ENCODE assay signal across 8 mouse cellular contexts in the genomic region with DNA sequence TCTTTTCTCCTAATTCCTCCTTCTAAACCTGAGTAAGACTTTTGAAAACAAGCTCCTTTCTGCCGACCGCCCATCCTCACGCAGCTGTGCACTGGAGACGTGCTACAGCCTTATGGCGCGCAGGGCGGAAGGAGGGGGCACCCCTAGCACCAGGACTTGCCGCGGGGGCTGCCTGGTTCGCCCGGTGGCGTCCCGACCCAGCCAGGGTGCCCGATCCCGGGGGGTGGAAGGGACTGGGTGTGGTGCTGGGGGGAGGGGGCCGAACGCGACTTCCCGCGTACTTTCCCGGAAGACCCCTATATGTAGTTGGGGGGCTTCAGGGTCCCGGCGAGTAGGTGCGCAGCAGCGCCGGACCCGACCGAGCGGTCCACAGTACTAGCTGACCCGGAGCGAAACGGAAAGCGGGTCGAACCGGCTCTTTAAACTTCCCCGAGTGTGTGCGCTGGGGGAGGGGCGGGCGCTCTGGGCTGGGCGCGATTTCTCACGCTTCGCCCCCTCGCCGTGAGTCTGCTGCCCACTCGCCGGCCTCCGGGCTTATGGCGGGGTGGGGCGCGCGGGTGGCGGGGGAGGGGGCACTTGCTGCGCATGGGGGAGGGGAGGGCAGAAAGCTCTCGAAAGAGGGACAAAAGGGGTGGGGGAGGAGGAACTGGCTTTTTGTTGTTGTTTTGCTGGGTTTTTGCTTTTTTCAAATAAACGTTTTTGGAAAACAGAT. TPM values are rescaled to one million over a fixed set of nuclear protein-coding genes. Genes with fewer than 3 reads are reported as not detected.
A peak's percentile ranks its signal among the peaks of the same experiment; 100 is the strongest.
DNase-seq lines count a peak whose midpoint lies in the region; ATAC-seq and TF ChIP-seq lines count a peak whose summit lies in the region.

No protein-coding gene starts in this region.

- H3K27me3 ChIP-seq in forebrain, postnatal 0 days (ENCODE audit: insufficient read depth, low read length) = no peaks in the 10 kb centered on the region
- no peaks in the 10 kb centered on the region for H3K27me3 ChIP-seq in lung, embryonic 15.5 days

- ATAC-seq in forebrain, postnatal 0 days = peak; percentile 26
- peak; percentile 54 for ATAC-seq in lung, embryonic 15.5 days (ENCODE audit: borderline replicate concordance, extremely low read depth, low FRiP score, low TSS enrichment)

- 0 out of 2 replicates have a peak, but pooled peaks have one; percentile 11 for TF ChIP-seq POLR2A in olfactory bulb, adult 2 months (IDR thresholded peaks at IDR 0.05; ENCODE audit: insufficient read depth, low read depth, low read length)

- in situ Hi-C loops in ES-E14 (cut with MboI; ENCODE audit: low sequenced_read_pairs in 2 of 2, unreplicated experiment in 2 of 2) = no loop called here

- no peaks in the 10 kb centered on the region for H3K9me3 ChIP-seq in ES-E14 (ENCODE audit: control insufficient read depth, insufficient read depth, low read depth, low read length)
- H3K9me3 ChIP-seq in forebrain, postnatal 0 days (ENCODE audit: low read length) = no peaks in the 10 kb centered on the region
- H3K9me3 ChIP-seq in lung, embryonic 15.5 days = no peaks in the 10 kb centered on the region

- peaks cover 4% of the 10 kb centered on the region; the same call in 1 of the 2 replicates for H3K36me3 ChIP-seq in ES-E14 (ENCODE audit: control insufficient read depth, insufficient read depth, low read length, poor library complexity, severe bottlenecking)
- no peaks in the 10 kb centered on the region for H3K36me3 ChIP-seq in forebrain, postnatal 0 days (ENCODE audit: insufficient read depth)
- no peaks in the 10 kb centered on the region for H3K36me3 ChIP-seq in lung, embryonic 15.5 days

- peak overlapping the region; percentile 92 to 99 for H3K4me3 ChIP-seq in ES-E14 (ENCODE audit: insufficient read depth in 1 of 2, low read depth in 1 of 2, low read length in 2 of 2, poor library complexity in 1 of 2, severe bottlenecking in 1 of 2)
- H3K4me3 ChIP-seq in forebrain, postnatal 0 days (ENCODE audit: low read depth, low read length) = peak overlapping the region; percentile 77
- H3K4me3 ChIP-seq in layer of hippocampus, adult 2 months = peak overlapping the region; percentile 87
- peak overlapping the region; percentile 89 for H3K4me3 ChIP-seq in lung, embryonic 15.5 days
- H3K4me3 ChIP-seq in olfactory bulb, adult 2 months (ENCODE audit: insufficient read depth, low read depth, low read length) = peak overlapping the region; percentile 77

- peaks cover 8 to 13% of the 10 kb centered on the region in 2 experiments for H3K4me1 ChIP-seq in ES-E14 (ENCODE audit: control insufficient read depth in 2 of 2, insufficient read depth in 2 of 2, low read length in 2 of 2, poor library complexity in 1 of 2)
- H3K4me1 ChIP-seq in forebrain, postnatal 0 days (ENCODE audit: insufficient read depth) = peaks cover 15% of the 10 kb centered on the region
- H3K4me1 ChIP-seq in lung, embryonic 15.5 days = peaks cover 40% of the 10 kb centered on the region
- H3K4me1 ChIP-seq in olfactory bulb, adult 2 months (ENCODE audit: control insufficient read depth, insufficient read depth, low read length) = peaks cover 24% of the 10 kb centered on the region

- intact Hi-C loops in heart, postnatal 36 days (cut with DNase I) = loop anchor here (5.0 to 10.0 kb wide), 2 partner anchors 94 to 219 kb away; a partner anchor contains a TSS

- H3K9ac ChIP-seq in ES-E14 (ENCODE audit: insufficient read depth, low read depth, low read length, poor library complexity, severe bottlenecking) = peak overlapping the region; percentile 85
- peak overlapping the region; percentile 99 for H3K9ac ChIP-seq in forebrain, postnatal 0 days
- H3K9ac ChIP-seq in lung, embryonic 15.5 days = peak overlapping the region; percentile 99

- under 1% methylated on average over 51 of the region's 56 CpGs for WGBS in forebrain, postnatal 0 days
- WGBS in lung, embryonic 15.5 days = under 1% methylated on average over 39 of the region's 56 CpGs
- under 1% methylated on average over 56 of the region's 56 CpGs for WGBS in olfactory bulb, adult 2 months

- peak overlapping the region; percentile 84 for H3K4me2 ChIP-seq in forebrain, postnatal 0 days (ENCODE audit: low read depth)
- H3K4me2 ChIP-seq in lung, embryonic 15.5 days = peak overlapping the region; percentile 63

- no peak for DNase-seq in ES-E14 (ENCODE audit: low read depth, low spot score)
- peak; percentile 41 for DNase-seq in c-Kit-positive CD71-positive TER-119-negative erythroid progenitor cells, embryonic 14.5 days (ENCODE audit: low read depth)
- DNase-seq in forebrain, postnatal 0 days = peak; percentile 75
- DNase-seq in heart, postnatal 36 days = peak; percentile 85 to 89
- DNase-seq in layer of hippocampus, adult 2 months (ENCODE audit: low spot score in 2 of 2) = peak; percentile 67 to 75
- peak; percentile 80 to 84 for DNase-seq in thymus, postnatal 10 days (ENCODE audit: low spot score in 2 of 2)

- peak overlapping the region; percentile 55 for H3K27ac ChIP-seq in ES-E14 (ENCODE audit: insufficient read depth, low read depth, low read length, poor library complexity, severe bottlenecking)
- H3K27ac ChIP-seq in forebrain, postnatal 0 days (ENCODE audit: low read depth, low read length) = peak overlapping the region; percentile 100
- peak overlapping the region; percentile 100 for H3K27ac ChIP-seq in layer of hippocampus, adult 2 months
- peak overlapping the region; percentile 99 for H3K27ac ChIP-seq in lung, embryonic 15.5 days
- H3K27ac ChIP-seq in olfactory bulb, adult 2 months (ENCODE audit: insufficient read depth, low read depth, low read length) = peak overlapping the region; percentile 100

- TF ChIP-seq CTCF in forebrain, postnatal 0 days (IDR thresholded peaks at IDR 0.05; ENCODE audit: low read depth) = no peak
- TF ChIP-seq CTCF in layer of hippocampus, adult 2 months (conservative IDR thresholded peaks at IDR 0.05) = no peak
- no peak for TF ChIP-seq CTCF in olfactory bulb, adult 2 months (IDR thresholded peaks at IDR 0.05; ENCODE audit: insufficient read depth, low read depth, low read length)

TF ChIP-seq in ES-E14, 5 proteins besides CTCF, POLR2A, EP300 and RAD21:
- TF ChIP-seq MAFK (IDR thresholded peaks at IDR 0.05; ENCODE audit: insufficient read depth, low read depth, low read length) = no peak
- no peak for TF ChIP-seq ZC3H11A (IDR thresholded peaks at IDR 0.05; ENCODE audit: borderline replicate concordance, low read depth, low read length)

RNA-seq across cellular contexts. Expression of a gene that starts 2.3 kb away (rescaled TPM):
- 93.5 and 96.0 TPM in 2 replicates for total RNA-seq in ES-E14 (2012; rRNA removed)
- total RNA-seq in forebrain, postnatal 0 days (2014; rRNA removed) = 130 and 140 TPM in 2 replicates
- 96.1 and 110 TPM in 2 replicates for polyA plus RNA-seq in forebrain, postnatal 0 days (2015; fragmentation: Nextera tagmentation; extraction: Ambion mirVana)
- total RNA-seq in heart, postnatal 36 days (2021) = 100 to 1,000 TPM; 206 to 209 TPM
- total RNA-seq in layer of hippocampus, adult 2 months (2021) = 100 to 1,000 TPM; 350 to 351 TPM
- polyA plus RNA-seq in lung, embryonic 15.5 days (2015; fragmentation: Nextera tagmentation; extraction: Ambion mirVana) = 182 and 184 TPM in 2 replicates
- 1,184 TPM in 1 of 2 replicates, not detected in the other for polyA plus RNA-seq in olfactory bulb, adult 2 months (2012; ENCODE audit: insufficient read depth, insufficient read length, low replicate concordance, missing spikeins)
